Mouse (Mus musculus) stomach, embryonic 14.5 days (tissue): ENCODE data around the gene Stambpl1. TPM values are rescaled to one million over a fixed set of nuclear protein-coding genes. Genes with fewer than 3 reads are reported as not detected.

Source experiments
- ATAC-seq: fragments of 200-750 bp; cut with Nextera tagmentation; 2 replicates; pipeline ENCODE4 v1.8.0; 2017; ENCODE audit warnings: low read depth, moderate TSS enrichment; ENCODE audit not compliant: insufficient number of reproducible peaks, insufficient read depth, low FRiP score
- H3K27ac ChIP-seq: fragments of 300-500 bp; sonication (generic); 2 replicates; pipeline ENCODE4 v1.5.1; 2014; ENCODE audit warnings: mild to moderate bottlenecking, low read length, moderate library complexity, mixed read lengths
- H3K27me3 ChIP-seq: fragments of 300-500 bp; sonication (generic); 2 replicates; pipeline ENCODE4 v1.6.1; 2014; ENCODE audit warnings: low read length, control low read depth, mixed read lengths; ENCODE audit not compliant: control insufficient read depth, insufficient read depth
- H3K36me3 ChIP-seq: fragments of 300-500 bp; sonication (generic); 2 replicates; pipeline ENCODE4 v1.6.1; 2014; ENCODE audit warnings: mild to moderate bottlenecking, control low read depth, low read length, moderate library complexity, mixed read lengths; ENCODE audit not compliant: control insufficient read depth, insufficient read depth
- H3K4me1 ChIP-seq: fragments of 300-500 bp; sonication (generic); 2 replicates; pipeline ENCODE4 v1.6.1; 2014; ENCODE audit warnings: low read length, control low read depth, mixed read lengths; ENCODE audit not compliant: control insufficient read depth, insufficient read depth
- H3K4me2 ChIP-seq: fragments of 300-500 bp; sonication (generic); replicated peaks from 2 replicates; pipeline ENCODE4 v1.6.1; 2014; ENCODE audit warnings: low read depth, low read length, control low read depth
- H3K4me3 ChIP-seq: fragments of 300-500 bp; sonication (generic); 2 replicates; pipeline ENCODE4 v1.5.1; 2014; ENCODE audit warnings: low read depth, low read length, control low read depth
- H3K9ac ChIP-seq: fragments of 300-500 bp; sonication (generic); replicated peaks from 2 replicates; pipeline ENCODE4 v1.6.1; 2014; ENCODE audit warnings: low read depth, mild to moderate bottlenecking, control low read depth, low read length, moderate library complexity, mixed read lengths
- H3K9me3 ChIP-seq: fragments of 300-500 bp; sonication (generic); 2 replicates; pipeline ENCODE4 v1.6.1; 2016; ENCODE audit warnings: low read depth, low read length, control low read depth; ENCODE audit not compliant: control insufficient read depth
- WGBS: fragments of 180-500 bp; shearing (Covaris S2); extraction: QIAGEN DNeasy Blood & Tissue Kit; methylation state at CpG from one replicate; pipeline ENCODE4 v1.1.7; 2014; 5-methylcytosine and 5-hydroxymethylcytosine counted together
- polyA plus RNA-seq: library from polyadenylated mRNA; unstranded; fragments of >200 nt; fragmentation: Nextera tagmentation; extraction: Ambion mirVana; gene quantifications from 2 replicates; pipeline ENCODE4 v1.2.1, GENCODE M21; 2014

The Stambpl1 gene
- polyA plus RNA-seq, 1 experiment from 2014 or later = 7.4 TPM

DNA sequence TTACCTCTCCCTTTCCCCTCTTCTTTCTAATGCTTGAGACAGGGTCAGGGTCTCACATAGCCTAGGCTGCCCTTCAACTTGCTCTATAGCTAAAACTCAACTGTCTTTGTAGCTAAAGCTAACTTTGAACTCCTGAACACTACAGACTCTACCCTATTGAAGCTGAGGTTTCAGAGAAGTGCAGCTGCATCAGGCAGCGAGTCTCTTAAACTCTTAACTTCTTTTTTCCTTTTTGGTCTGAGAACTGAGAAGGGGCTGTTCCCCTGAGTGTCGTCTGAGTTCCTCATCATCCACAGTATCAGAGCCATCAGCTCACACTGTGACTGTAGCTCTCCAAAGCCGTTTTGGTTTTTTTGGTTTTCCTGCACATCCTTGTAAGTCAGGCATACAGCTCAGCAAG, 25.7 kb downstream of the Stambpl1 start:
- Histone ChIP-seq H3K4me3 (no peak overlapping the region), H3K4me2 (no peak overlapping the region), H3K27ac (no peak overlapping the region), H3K9ac (no peak overlapping the region), H3K9me3 (no peaks in the 10 kb centered on the region), H3K27me3 (no peaks in the 10 kb centered on the region), H3K36me3 (no peaks in the 10 kb centered on the region), H3K4me1 (no peaks in the 10 kb centered on the region)
- ATAC-seq = no peak
- 70% methylated on average over 3 of the region's 3 CpGs for WGBS

GRCm38 (mm10) chr19:34219260-34219968, 27.4 kb downstream of the Stambpl1 start:
- WGBS = 86% methylated on average over 5 of the region's 5 CpGs
- no peak overlapping the region for H3K9ac ChIP-seq
- no peaks in the 10 kb centered on the region for H3K4me1 ChIP-seq
- H3K4me3 ChIP-seq = no peak overlapping the region
- ATAC-seq = no peak
- no peaks in the 10 kb centered on the region for H3K9me3 ChIP-seq
- H3K36me3 ChIP-seq = no peaks in the 10 kb centered on the region
- H3K4me2 ChIP-seq = no peak overlapping the region
- no peak overlapping the region for H3K27ac ChIP-seq
- H3K27me3 ChIP-seq = no peaks in the 10 kb centered on the region

- Histone ChIP-seq H3K36me3 (no peaks in the 10 kb centered on the region), H3K4me3 (no peak overlapping the region), H3K27me3 (no peaks in the 10 kb centered on the region), H3K4me1 (no peaks in the 10 kb centered on the region), H3K9me3 (no peaks in the 10 kb centered on the region), H3K4me2 (no peak overlapping the region), H3K9ac (no peak overlapping the region), H3K27ac (no peak overlapping the region)
- WGBS = 80% methylated on average over 3 of the region's 3 CpGs
- ATAC-seq = no peak
These were observed 28.8 kb downstream of the Stambpl1 start for GRCm38 (mm10) chr19:34220732-34221380.

DNA sequence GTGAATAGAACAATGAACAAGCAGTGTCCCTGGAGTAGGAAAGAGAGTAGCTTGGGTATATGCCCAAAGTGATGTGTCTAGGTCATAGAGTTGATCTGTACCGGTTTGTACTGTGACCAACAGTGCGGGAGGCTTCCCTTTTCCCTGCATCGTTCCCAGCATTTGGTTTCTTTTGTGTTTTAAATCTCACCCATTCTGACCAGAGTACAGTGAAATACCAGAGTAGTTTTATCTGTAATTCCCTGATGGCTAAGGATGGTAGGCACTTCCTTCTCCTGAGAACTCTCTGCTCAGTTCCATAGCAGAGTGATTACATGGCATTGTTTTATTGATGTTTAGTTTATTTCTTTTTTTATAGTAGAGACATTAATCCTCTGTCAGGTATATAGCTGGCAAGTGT, 30.8 kb downstream of the Stambpl1 start:
- H3K36me3 ChIP-seq = no peaks in the 10 kb centered on the region
- no peak overlapping the region for H3K27ac ChIP-seq
- ATAC-seq = no peak
- H3K9ac ChIP-seq = no peak overlapping the region
- no peaks in the 10 kb centered on the region for H3K4me1 ChIP-seq
- H3K27me3 ChIP-seq = no peaks in the 10 kb centered on the region
- no peaks in the 10 kb centered on the region for H3K9me3 ChIP-seq
- no peak overlapping the region for H3K4me3 ChIP-seq
- 88% methylated on average over 3 of the region's 3 CpGs for WGBS
- H3K4me2 ChIP-seq = no peak overlapping the region

DNA sequence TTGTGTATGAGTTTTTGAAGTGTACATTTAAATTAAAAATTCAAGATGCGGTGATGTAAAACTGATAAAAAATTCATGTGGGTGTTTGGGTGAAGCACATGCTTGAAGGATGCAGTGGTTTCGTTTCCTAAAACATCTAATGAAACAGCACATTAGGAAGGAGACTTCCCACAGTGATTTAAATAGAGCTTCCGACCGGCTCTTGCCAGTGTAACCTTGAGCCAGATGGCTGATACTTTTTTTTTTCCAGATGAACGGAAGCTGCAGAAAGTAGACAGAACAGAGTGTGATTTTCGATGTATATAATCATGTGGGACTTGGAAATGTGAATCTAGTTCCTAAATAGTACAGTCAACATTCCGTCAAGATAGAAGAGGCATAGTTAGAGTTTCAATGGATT, 39.6 kb downstream of the Stambpl1 start:
- no peak overlapping the region for H3K4me2 ChIP-seq
- no peaks in the 10 kb centered on the region for H3K4me1 ChIP-seq
- H3K4me3 ChIP-seq = no peak overlapping the region
- no peaks in the 10 kb centered on the region for H3K27me3 ChIP-seq
- WGBS = 71% methylated on average over 7 of the region's 7 CpGs
- no peaks in the 10 kb centered on the region for H3K36me3 ChIP-seq
- H3K9me3 ChIP-seq = no peaks in the 10 kb centered on the region
- H3K27ac ChIP-seq = no peak overlapping the region
- no peak for ATAC-seq
- H3K9ac ChIP-seq = no peak overlapping the region

DNA sequence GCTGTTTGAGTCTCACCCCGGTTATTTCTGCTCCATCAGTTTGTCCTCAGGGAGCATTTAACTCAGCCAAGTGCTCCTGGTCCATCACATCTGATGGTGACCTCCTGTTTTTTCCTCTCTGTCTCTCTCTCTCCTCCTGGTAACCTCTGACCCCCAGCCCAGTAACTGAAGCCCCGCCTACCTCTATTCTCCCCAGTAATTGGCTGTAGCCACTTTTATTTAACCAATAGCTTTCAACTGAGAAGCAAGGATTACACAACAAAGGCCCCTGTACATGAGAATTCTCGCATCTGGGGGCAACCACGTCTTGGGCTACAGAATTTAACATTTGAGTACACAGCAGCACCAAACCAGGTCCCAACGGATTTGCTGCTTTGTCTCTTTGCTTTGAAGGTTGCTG, 40.3 kb downstream of the Stambpl1 start:
- Histone ChIP-seq H3K4me3 (no peak overlapping the region), H3K4me1 (no peaks in the 10 kb centered on the region), H3K9me3 (no peaks in the 10 kb centered on the region), H3K4me2 (no peak overlapping the region), H3K27ac (no peak overlapping the region), H3K36me3 (no peaks in the 10 kb centered on the region), H3K27me3 (no peaks in the 10 kb centered on the region), H3K9ac (no peak overlapping the region)
- ATAC-seq = no peak
- 66% methylated on average over 5 of the region's 5 CpGs for WGBS

DNA sequence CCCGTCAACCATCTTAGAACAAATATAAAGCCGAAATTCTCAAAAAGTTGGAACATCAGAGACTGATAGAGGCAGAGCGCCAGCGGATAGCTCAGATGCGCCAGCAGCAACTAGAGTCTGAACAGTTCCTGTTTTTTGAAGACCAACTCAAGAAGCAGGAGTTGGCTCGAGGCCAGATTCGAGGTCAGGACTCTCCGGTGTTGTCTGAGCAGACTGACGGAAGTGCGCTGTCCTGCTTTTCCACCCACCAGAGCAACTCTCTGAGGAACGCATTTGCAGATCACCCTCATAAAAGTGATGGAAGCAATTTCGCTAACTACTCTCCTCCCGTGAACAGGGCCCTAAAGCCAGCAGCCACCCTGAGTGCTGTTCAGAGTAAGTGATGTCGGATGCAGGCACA, 41.9 kb downstream of the Stambpl1 start:
- Histone ChIP-seq H3K27me3 (no peaks in the 10 kb centered on the region), H3K4me2 (no peak overlapping the region), H3K9ac (no peak overlapping the region), H3K4me3 (no peak overlapping the region), H3K36me3 (no peaks in the 10 kb centered on the region), H3K4me1 (no peaks in the 10 kb centered on the region), H3K27ac (no peak overlapping the region), H3K9me3 (no peaks in the 10 kb centered on the region)
- ATAC-seq = no peak
- 75% methylated on average over 14 of the region's 14 CpGs for whole genome bisulfite sequencing

DNA sequence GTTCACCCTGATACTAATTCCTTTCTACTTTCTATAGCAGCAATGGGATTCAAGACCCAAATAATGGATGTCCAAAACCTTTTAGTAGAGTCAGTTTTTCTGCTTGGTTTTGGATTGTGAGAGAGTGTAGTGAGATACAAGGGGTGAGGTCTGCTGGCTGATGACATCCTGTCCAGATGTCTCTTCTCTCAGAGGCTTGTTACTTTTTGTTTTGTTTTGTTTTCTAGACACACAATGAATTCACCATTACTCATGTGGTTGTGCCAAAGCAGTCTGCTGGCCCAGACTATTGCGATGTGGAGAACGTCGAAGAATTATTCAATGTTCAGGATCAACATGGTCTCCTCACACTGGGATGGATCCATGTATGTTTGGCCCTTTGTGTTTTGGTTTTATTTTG, 44.0 kb downstream of the Stambpl1 start:
- Histone ChIP-seq H3K4me2 (no peak overlapping the region), H3K27me3 (no peaks in the 10 kb centered on the region), H3K4me1 (no peaks in the 10 kb centered on the region), H3K4me3 (no peak overlapping the region), H3K36me3 (no peaks in the 10 kb centered on the region), H3K9ac (no peak overlapping the region), H3K9me3 (no peaks in the 10 kb centered on the region), H3K27ac (no peak overlapping the region)
- WGBS = 87% methylated on average over 3 of the region's 3 CpGs
- ATAC-seq = no peak

- no peak for ATAC-seq
- no peaks in the 10 kb centered on the region for H3K9me3 ChIP-seq
- no peak overlapping the region for H3K4me3 ChIP-seq
- H3K27ac ChIP-seq = no peak overlapping the region
- 92% methylated on average over 2 of the region's 2 CpGs for WGBS
- H3K36me3 ChIP-seq = peaks cover 1% of the 10 kb centered on the region; the same call in 1 of the 2 replicates
- no peaks in the 10 kb centered on the region for H3K4me1 ChIP-seq
- H3K9ac ChIP-seq = no peak overlapping the region
- no peak overlapping the region for H3K4me2 ChIP-seq
- no peaks in the 10 kb centered on the region for H3K27me3 ChIP-seq
These were observed 45.7 kb downstream of the Stambpl1 start for GRCm38 (mm10) chr19:34237746-34238145.
